ENCODE assay signal across 15 mouse cellular contexts in genomic region chr13:3725803-3726202, GRCm38 (mm10).
A peak's percentile ranks its signal among the peaks of the same experiment; 100 is the strongest.
DNase-seq lines count a peak whose midpoint lies in the region; ATAC-seq and TF ChIP-seq lines count a peak whose summit lies in the region.
"Had no signal": no experiment of that assay in that cellular context is flagged by ENCODE, and none has a peak within 500 bp of the region (broad histone marks: within the 10 kb centered on the region; RNA-seq: fewer than 3 reads in every experiment).

No protein-coding gene starts in this region.

- H3K27ac ChIP-seq in gastrocnemius, adult 2 months = peak overlapping the region; percentile 83
- H3K27ac ChIP-seq in kidney, embryonic 16.5 days (ENCODE audit: low read length) = no peak overlapping the region
- H3K27ac ChIP-seq in kidney, embryonic 15.5 days = no peak overlapping the region
- peak overlapping the region; percentile 68 for H3K27ac ChIP-seq in embryonic facial prominence, embryonic 13.5 days
- H3K27ac ChIP-seq: liver, embryonic 13.5 days; midbrain, embryonic 15.5 days had no signal

- no peaks in the 10 kb centered on the region for H3K36me3 ChIP-seq in kidney, embryonic 16.5 days (ENCODE audit: insufficient read depth, low read length)
- H3K36me3 ChIP-seq in kidney, embryonic 15.5 days = no peaks in the 10 kb centered on the region
- no peaks in the 10 kb centered on the region for H3K36me3 ChIP-seq in embryonic facial prominence, embryonic 13.5 days
- H3K36me3 ChIP-seq: liver, embryonic 13.5 days; midbrain, embryonic 15.5 days had no signal

- ATAC-seq in kidney, embryonic 16.5 days (ENCODE audit: low FRiP score, low TSS enrichment) = no peak
- ATAC-seq in kidney, embryonic 15.5 days (replicated peaks; ENCODE audit: low FRiP score) = no peak
- ATAC-seq in embryonic facial prominence, embryonic 13.5 days (ENCODE audit: insufficient number of reproducible peaks, insufficient read depth, low FRiP score, low TSS enrichment, low read depth) = no peak
- peak; percentile 22; the same call in 1 of the 2 replicates for ATAC-seq in monocyte, adult 5-6 weeks (replicated peaks; ENCODE audit: insufficient number of reproducible peaks, low FRiP score, low TSS enrichment, poor library complexity, severe bottlenecking)
- ATAC-seq: midbrain, embryonic 15.5 days had no signal

- H3K4me3 ChIP-seq in gastrocnemius, adult 2 months = no peak overlapping the region
- no peak overlapping the region for H3K4me3 ChIP-seq in kidney, embryonic 16.5 days (ENCODE audit: low read length)
- no peak overlapping the region for H3K4me3 ChIP-seq in kidney, embryonic 15.5 days (replicated peaks)
- H3K4me3 ChIP-seq in embryonic facial prominence, embryonic 13.5 days = no peak overlapping the region
- H3K4me3 ChIP-seq: liver, embryonic 13.5 days; midbrain, embryonic 15.5 days had no signal

- intact Hi-C loops in gastrocnemius, adult 2 months (cut with DNase I) = no loop called here
- intact Hi-C loops in gastrocnemius, postnatal 36 days (cut with DNase I) = no loop called here

- H3K27me3 ChIP-seq in kidney, embryonic 16.5 days (ENCODE audit: insufficient read depth, low read length) = no peaks in the 10 kb centered on the region
- H3K27me3 ChIP-seq in kidney, embryonic 15.5 days = no peaks in the 10 kb centered on the region
- H3K27me3 ChIP-seq in embryonic facial prominence, embryonic 13.5 days = no peaks in the 10 kb centered on the region
- H3K27me3 ChIP-seq: liver, embryonic 13.5 days; midbrain, embryonic 15.5 days had no signal

- no peak for DNase-seq in gastrocnemius, adult 2 months
- DNase-seq in gastrocnemius, postnatal 36 days = no peak
- no peak for DNase-seq in gastrocnemius, adult 8-10 months (ENCODE audit: low spot score in 2 of 2)
- DNase-seq in Muller cell, postnatal 12 days (ENCODE audit: inconsistent ontology term) = no peak
- DNase-seq: adrenal gland, adult 2 months; cerebellum, adult 9-11 months; gastrocnemius, postnatal 10 days; kidney, adult 2 months; liver, embryonic 13.5 days; spleen, adult 18-20 months had no signal

- 80% methylated on average over 3 of the region's 3 CpGs for WGBS in kidney, embryonic 16.5 days
- 84% methylated on average over 3 of the region's 3 CpGs for WGBS in kidney, embryonic 15.5 days
- WGBS in embryonic facial prominence, embryonic 13.5 days = 84% methylated on average over 3 of the region's 3 CpGs

- TF ChIP-seq CTCF in gastrocnemius, adult 2 months (IDR thresholded peaks at IDR 0.05) = no peak

- 0 out of 2 replicates have a peak overlapping the region, but pooled peaks have one; percentile 16 for H3K9ac ChIP-seq in kidney, embryonic 16.5 days (replicated peaks; ENCODE audit: low read length)
- no peak overlapping the region for H3K9ac ChIP-seq in kidney, embryonic 15.5 days
- no peak overlapping the region for H3K9ac ChIP-seq in embryonic facial prominence, embryonic 13.5 days
- H3K9ac ChIP-seq: liver, embryonic 13.5 days; midbrain, embryonic 15.5 days had no signal

- H3K4me2 ChIP-seq in kidney, embryonic 16.5 days (replicated peaks; ENCODE audit: low read depth, low read length) = no peak overlapping the region
- no peak overlapping the region for H3K4me2 ChIP-seq in kidney, embryonic 15.5 days
- no peak overlapping the region for H3K4me2 ChIP-seq in embryonic facial prominence, embryonic 13.5 days
- H3K4me2 ChIP-seq: liver, embryonic 13.5 days; midbrain, embryonic 15.5 days had no signal

- no peaks in the 10 kb centered on the region for H3K9me3 ChIP-seq in kidney, embryonic 16.5 days (ENCODE audit: low read length)
- no peaks in the 10 kb centered on the region for H3K9me3 ChIP-seq in kidney, embryonic 15.5 days (replicated peaks)
- H3K9me3 ChIP-seq in embryonic facial prominence, embryonic 13.5 days = no peaks in the 10 kb centered on the region
- H3K9me3 ChIP-seq: liver, embryonic 13.5 days; midbrain, embryonic 15.5 days had no signal

- peaks cover 4% of the 10 kb centered on the region; the same call in 1 of the 2 replicates for H3K4me1 ChIP-seq in kidney, embryonic 16.5 days (ENCODE audit: insufficient read depth, low read length)
- H3K4me1 ChIP-seq in kidney, embryonic 15.5 days = peaks cover 6% of the 10 kb centered on the region; the same call in 1 of the 2 replicates
- peaks cover 20% of the 10 kb centered on the region for H3K4me1 ChIP-seq in embryonic facial prominence, embryonic 13.5 days
- H3K4me1 ChIP-seq: liver, embryonic 13.5 days; midbrain, embryonic 15.5 days had no signal

Comparison
In these comparisons a context has a peak if more than half of its experiments do, and no peak if none do; other contexts are left out.
1. H3K27ac ChIP-seq: peak in gastrocnemius, adult 2 months (single experiment) and embryonic facial prominence, embryonic 13.5 days (single experiment); none in kidney, embryonic 16.5 days (single experiment) and kidney, embryonic 15.5 days (single experiment).